9 mouse cellular contexts compared by ENCODE assay signal in the genomic region with DNA sequence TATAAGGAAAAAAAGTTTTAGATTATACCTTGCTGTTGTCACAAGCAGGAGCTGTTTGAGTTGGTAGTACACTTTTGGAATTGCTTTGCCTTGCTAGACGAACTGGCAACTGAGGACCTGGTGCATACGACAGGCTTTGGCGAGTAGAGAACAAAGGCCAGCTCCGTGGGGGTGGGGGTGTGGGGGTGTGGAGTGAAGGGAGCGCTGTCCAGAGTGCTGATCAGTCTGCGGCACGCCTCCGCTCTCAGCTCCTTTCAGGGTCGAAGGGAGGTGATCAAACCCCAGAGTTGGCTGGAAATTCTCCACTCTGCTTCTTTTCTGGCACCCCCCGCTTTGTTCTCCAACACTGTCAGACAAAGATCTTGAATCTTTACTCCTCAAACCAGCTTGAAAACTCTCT. TPM values are rescaled to one million over a fixed set of nuclear protein-coding genes. Genes with fewer than 3 reads are reported as not detected.
DNase-seq lines count a peak whose midpoint lies in the region; ATAC-seq and TF ChIP-seq lines count a peak whose summit lies in the region.
"Had no signal": no experiment of that assay in that cellular context is flagged by ENCODE, and none has a peak within 500 bp of the region (broad histone marks: within the 10 kb centered on the region; RNA-seq: fewer than 3 reads in every experiment).

No protein-coding gene starts in this region.

- peak; percentile 42; the same call in 1 of the 2 replicates for ATAC-seq in granulocyte monocyte progenitor cell, adult 5-6 weeks (replicated peaks; ENCODE audit: poor library complexity, severe bottlenecking)
- no peak for ATAC-seq in stomach, postnatal 0 days (ENCODE audit: low FRiP score, low TSS enrichment)

- 2% methylated on average over 10 of the region's 10 CpGs for WGBS in heart, embryonic 10.5 days
- WGBS in stomach, postnatal 0 days = 2% methylated on average over 10 of the region's 10 CpGs

- H3K27ac ChIP-seq in heart, embryonic 10.5 days = no peak overlapping the region
- H3K27ac ChIP-seq in stomach, postnatal 0 days (replicated peaks) = no peak overlapping the region
- H3K27ac ChIP-seq: heart, embryonic 15.5 days had no signal

- H3K4me2 ChIP-seq in stomach, postnatal 0 days (replicated peaks; ENCODE audit: low read depth) = no peak overlapping the region
- H3K4me2 ChIP-seq: heart, embryonic 15.5 days had no signal

- peak; percentile 76 for DNase-seq in heart, embryonic 10.5 days (ENCODE audit: low spot score)
- no peak for DNase-seq in heart, postnatal 25 days (ENCODE audit: low spot score)
- DNase-seq in 3T3-L1 (ENCODE audit: low read depth, low spot score) = peak; percentile 13
- DNase-seq in adrenal gland, postnatal 25 days = peak; percentile 44
- DNase-seq in lung, postnatal 14 days = peak; percentile 13
- DNase-seq in stomach, postnatal 0 days (ENCODE audit: low spot score) = peak; percentile 50
- DNase-seq in spleen, postnatal 36 days (ENCODE audit: low spot score in 2 of 2) = no peak

- peaks cover 15% of the 10 kb centered on the region; the same call in 1 of the 2 replicates for H3K27me3 ChIP-seq in heart, embryonic 10.5 days (ENCODE audit: insufficient read depth, poor library complexity, severe bottlenecking)
- no peaks in the 10 kb centered on the region for H3K27me3 ChIP-seq in stomach, postnatal 0 days (ENCODE audit: control insufficient read depth, insufficient read depth, low read length)

- no peak for TF ChIP-seq CTCF in stomach, postnatal 0 days (IDR thresholded peaks at IDR 0.05; ENCODE audit: low read depth)

- no peaks in the 10 kb centered on the region for H3K9me3 ChIP-seq in heart, embryonic 10.5 days
- H3K9me3 ChIP-seq in stomach, postnatal 0 days (ENCODE audit: control insufficient read depth, low read length) = no peaks in the 10 kb centered on the region
- H3K9me3 ChIP-seq: heart, embryonic 15.5 days had no signal

- TF ChIP-seq EP300 in stomach, postnatal 0 days (optimal IDR thresholded peaks at IDR 0.05) = no peak

- H3K4me1 ChIP-seq in heart, embryonic 10.5 days = no peaks in the 10 kb centered on the region
- no peaks in the 10 kb centered on the region for H3K4me1 ChIP-seq in stomach, postnatal 0 days (replicated peaks; ENCODE audit: control insufficient read depth, insufficient read depth)
- H3K4me1 ChIP-seq: heart, embryonic 15.5 days had no signal

- intact Hi-C loops in heart, postnatal 25 days (cut with DNase I) = loop anchor here (5.0 kb wide), 1 partner anchor 42 kb away; no protein-coding TSS in a partner anchor

- H3K36me3 ChIP-seq in heart, embryonic 10.5 days = no peaks in the 10 kb centered on the region
- no peaks in the 10 kb centered on the region for H3K36me3 ChIP-seq in stomach, postnatal 0 days (ENCODE audit: control insufficient read depth, insufficient read depth, low read length)
- H3K36me3 ChIP-seq: heart, embryonic 15.5 days had no signal

- no peak overlapping the region for H3K9ac ChIP-seq in stomach, postnatal 0 days (ENCODE audit: low read length)
- H3K9ac ChIP-seq: heart, embryonic 15.5 days had no signal

- H3K4me3 ChIP-seq in heart, embryonic 10.5 days = no peak overlapping the region
- H3K4me3 ChIP-seq in stomach, postnatal 0 days (ENCODE audit: low read depth, low read length) = no peak overlapping the region
- H3K4me3 ChIP-seq: heart, embryonic 15.5 days had no signal

RNA-seq across cellular contexts. Expression of gene Myt1, which starts 1.5 kb away (rescaled TPM):
- 0.05 and 0.14 TPM in 2 replicates for polyA plus RNA-seq in heart, embryonic 10.5 days (2016; fragmentation: Nextera tagmentation; extraction: Ambion mirVana)
- total RNA-seq in heart, postnatal 25 days (2021) = not detected
- 1.9 and 6.6 TPM in 2 replicates for total RNA-seq in adrenal gland, postnatal 25 days (2021)
- not detected in 2 replicates for total RNA-seq in granulocyte monocyte progenitor cell, adult 5-6 weeks (2014; fragmentation: Nextera tagmentation)
- not detected in 2 replicates for total RNA-seq in granulocyte monocyte progenitor cell, adult 5-6 weeks (2017)
- polyA plus RNA-seq in stomach, postnatal 0 days (2015; fragmentation: Nextera tagmentation; extraction: Ambion mirVana) = 0.29 and 0.40 TPM in 2 replicates

RNA-seq across cellular contexts. Expression of gene Oprl1, which starts 49.8 kb away (rescaled TPM):
- 6.1 and 6.6 TPM in 2 replicates for polyA plus RNA-seq in heart, embryonic 10.5 days (2016; fragmentation: Nextera tagmentation; extraction: Ambion mirVana)
- total RNA-seq in heart, postnatal 25 days (2021) = not detected
- 1.6 and 1.9 TPM in 2 replicates for total RNA-seq in adrenal gland, postnatal 25 days (2021)
- total RNA-seq in granulocyte monocyte progenitor cell, adult 5-6 weeks (2014; fragmentation: Nextera tagmentation) = not detected in 2 replicates
- total RNA-seq in granulocyte monocyte progenitor cell, adult 5-6 weeks (2017) = not detected in 2 replicates
- 0.52 and 0.80 TPM in 2 replicates for polyA plus RNA-seq in stomach, postnatal 0 days (2015; fragmentation: Nextera tagmentation; extraction: Ambion mirVana)

Comparison
In these comparisons a context has a peak if more than half of its experiments do, and no peak if none do; other contexts are left out.
1. DNase-seq: peak in heart, embryonic 10.5 days (single experiment), 3T3-L1 (single experiment), adrenal gland, postnatal 25 days (single experiment), lung, postnatal 14 days (single experiment) and stomach, postnatal 0 days (single experiment); none in heart, postnatal 25 days (single experiment) and spleen, postnatal 36 days (0 of 2).